Mouse (Mus musculus): ENCODE measurements around the gene Dus1l. TPM values are rescaled to one million over a fixed set of nuclear protein-coding genes. Genes with fewer than 3 reads are reported as not detected.

The Dus1l gene
- total RNA-seq, 4 experiments from 2014 or later: 29.0 to 36.8 (median 35.0) TPM

Other genes with a start within 250 kb of the Dus1l start
- gene Mcrip1, start 246.7 kb downstream of the Dus1l start, total RNA-seq (2022): 10 to 100 TPM; 18.6 to 20.5 (median 20.1) TPM
- gene Ppp1r27, start 245.3 kb downstream of the Dus1l start, total RNA-seq (2022): 100 to 1,000 TPM; 157 to 382 (median 178) TPM
- 100 to 1,000 TPM; 162 to 245 (median 209) TPM for gene P4hb, start 223.2 kb downstream of the Dus1l start, total RNA-seq (2022)
- 10 to 100 TPM; 74.3 to 86.2 (median 80.7) TPM for gene Arhgdia, start 214.8 kb downstream of the Dus1l start, total RNA-seq (2022)
- 10 to 100 TPM; 20.1 to 40.8 (median 35.8) TPM for gene Alyref, start 198.0 kb downstream of the Dus1l start, total RNA-seq (2022)
- gene Anapc11, start 198.0 kb downstream of the Dus1l start, total RNA-seq (2022): 10 to 100 TPM; 42.5 to 54.1 (median 49.7) TPM
- gene Npb, start 187.9 kb downstream of the Dus1l start, total RNA-seq (2022): not detected
- gene Pcyt2, start 178.5 kb downstream of the Dus1l start, total RNA-seq (2022): 10 to 100 TPM; 20.0 to 26.8 (median 26.0) TPM
- 1 to 10 TPM; 2.6 to 4.5 (median 3.8) TPM for gene Sirt7, start 171.2 kb downstream of the Dus1l start, total RNA-seq (2022)
- gene Mafg, start 162.8 kb downstream of the Dus1l start, total RNA-seq (2022): 10 to 100 TPM; 49.5 to 63.3 (median 59.3) TPM
- 1 to 10 TPM; 3.7 to 5.3 (median 4.8) TPM for gene Pycr1, start 152.6 kb downstream of the Dus1l start, total RNA-seq (2022)
- gene Myadml2, start 148.2 kb downstream of the Dus1l start, total RNA-seq (2022): 100 to 1,000 TPM; 112 to 153 (median 132) TPM
- gene Notum, start 135.2 kb downstream of the Dus1l start, total RNA-seq (2022): under 1 TPM in 1 of 4 experiments, not detected in 3; 0.22 TPM
- gene Aspscr1, start 123.4 kb downstream of the Dus1l start, total RNA-seq (2022): 10 to 100 TPM; 32.2 to 39.8 (median 35.2) TPM
- gene Cenpx, start 82.7 kb downstream of the Dus1l start, total RNA-seq (2022): 10 to 100 TPM; 26.1 to 31.0 (median 27.3) TPM
- 1 to 10 TPM; 1.8 to 4.4 (median 2.9) TPM for gene Lrrc45, start 82.5 kb downstream of the Dus1l start, total RNA-seq (2022)
- 1 to 10 TPM in 2 of 4 experiments, under 1 TPM in 2; 0.75 to 1.2 (median 0.89) TPM for gene Rac3, start 74.9 kb downstream of the Dus1l start, total RNA-seq (2022)
- gene Dcxr, start 69.1 kb downstream of the Dus1l start, total RNA-seq (2022): 1 to 10 TPM; 7.9 to 9.8 (median 8.7) TPM
- 10 to 100 TPM in 2 of 4 experiments, 1 to 10 TPM in 2; 6.1 to 30.8 (median 10.4) TPM for gene Cbr2, start 64.3 kb downstream of the Dus1l start, total RNA-seq (2022)
- gene Hmga1b, start 33.6 kb downstream of the Dus1l start, total RNA-seq (2022): 10 to 100 TPM; 14.8 to 40.9 (median 19.1) TPM
- 10 to 100 TPM; 10.8 to 13.6 (median 13.1) TPM for gene Rfng, start 12.2 kb downstream of the Dus1l start, total RNA-seq (2022)
- gene Gps1, start 12.1 kb downstream of the Dus1l start, total RNA-seq (2022): 10 to 100 TPM; 65.4 to 71.6 (median 69.3) TPM
- 10 to 100 TPM in 2 of 4 experiments, 1 to 10 TPM in 2; 8.4 to 12.2 (median 9.4) TPM for gene Fasn, start 28.1 kb upstream of the Dus1l start, total RNA-seq (2022)
- 1 to 10 TPM; 2.3 to 5.4 (median 3.6) TPM for gene Ccdc57, start 136.5 kb upstream of the Dus1l start, total RNA-seq (2022)
- 100 to 1,000 TPM; 268 to 367 (median 304) TPM for gene Slc16a3, start 152.1 kb upstream of the Dus1l start, total RNA-seq (2022)
- gene Csnk1d, start 194.9 kb upstream of the Dus1l start, total RNA-seq (2022): 10 to 100 TPM; 50.9 to 64.8 (median 53.1) TPM
- not detected for gene Cd7, start 243.0 kb upstream of the Dus1l start, total RNA-seq (2022)

All from gastrocnemius, adult 8-10 months (tissue).